Mouse (Mus musculus): ENCODE results near the gene Gm13889.

Gm13889 gene

GRCm38 (mm10) chr2:93956908-93957784 is at the start of gene Gm13889:
Gene Gm13889, minus strand, starts transcription at chr2:93957201.
- peak; percentile 17 to 19 for DNase-seq

GRCm38 (mm10) chr2:94002331-94002730 is 45.3 kb upstream of the Gm13889 start:
- peak; percentile 44 to 82 for DNase-seq

GRCm38 (mm10) chr2:94001918-94002317 is 44.9 kb upstream of the Gm13889 start:
- no peak for DNase-seq

GRCm38 (mm10) chr2:94001411-94001810 is 44.4 kb upstream of the Gm13889 start:
- DNase-seq, result no peak

GRCm38 (mm10) chr2:93996254-93996653 is 39.3 kb upstream of the Gm13889 start, which contains the start of gene Gm27027:
Gene Gm27027, minus strand, starts transcription at chr2:93996354.
- no peak for DNase-seq

GRCm38 (mm10) chr2:93992810-93993209 is 35.8 kb upstream of the Gm13889 start:
- DNase-seq, result no peak

- no peak for DNase-seq
Observed at GRCm38 (mm10) chr2:93992259-93992658, 35.3 kb upstream of the Gm13889 start.

GRCm38 (mm10) chr2:93991336-93991735 is 34.3 kb upstream of the Gm13889 start:
- DNase-seq, result no peak

GRCm38 (mm10) chr2:93988440-93988839 is 31.4 kb upstream of the Gm13889 start:
- no peak for DNase-seq

GRCm38 (mm10) chr2:93982457-93983235 is 25.6 kb upstream of the Gm13889 start:
- DNase-seq, result no peak

- no peak for DNase-seq
Observed at GRCm38 (mm10) chr2:93979249-93980120, 22.5 kb upstream of the Gm13889 start.

GRCm38 (mm10) chr2:93976436-93977252 is 19.6 kb upstream of the Gm13889 start:
- peak; percentile 32 to 56 for DNase-seq

GRCm38 (mm10) chr2:93975526-93976435 is 18.8 kb upstream of the Gm13889 start:
- no peak for DNase-seq

- no peak for DNase-seq
Observed at GRCm38 (mm10) chr2:93975041-93975440, 18.0 kb upstream of the Gm13889 start.

GRCm38 (mm10) chr2:93971647-93972046 is 14.6 kb upstream of the Gm13889 start:
- DNase-seq, result no peak

GRCm38 (mm10) chr2:93964494-93965160 is 7.6 kb upstream of the Gm13889 start:
- no peak for DNase-seq

- DNase-seq, result no peak
Observed at GRCm38 (mm10) chr2:93963802-93964201, 6.8 kb upstream of the Gm13889 start.

GRCm38 (mm10) chr2:93961716-93962115 is 4.7 kb upstream of the Gm13889 start:
- peak in 1 of 2 experiments; percentile 10 for DNase-seq

GRCm38 (mm10) chr2:93959346-93959745 is 2.3 kb upstream of the Gm13889 start:
- no peak for DNase-seq

- no peak for DNase-seq
Observed at GRCm38 (mm10) chr2:93958216-93958615, 1.2 kb upstream of the Gm13889 start.

All from spleen, adult 18-20 months (tissue).